Mouse (Mus musculus): ENCODE measurements around the gene Hnf1a. TPM values are rescaled to one million over a fixed set of nuclear protein-coding genes. Genes with fewer than 3 reads are reported as not detected.

Gene Hnf1a
- polyA plus RNA-seq, 1 experiment from 2014 or later = 0.15 TPM

DNA sequence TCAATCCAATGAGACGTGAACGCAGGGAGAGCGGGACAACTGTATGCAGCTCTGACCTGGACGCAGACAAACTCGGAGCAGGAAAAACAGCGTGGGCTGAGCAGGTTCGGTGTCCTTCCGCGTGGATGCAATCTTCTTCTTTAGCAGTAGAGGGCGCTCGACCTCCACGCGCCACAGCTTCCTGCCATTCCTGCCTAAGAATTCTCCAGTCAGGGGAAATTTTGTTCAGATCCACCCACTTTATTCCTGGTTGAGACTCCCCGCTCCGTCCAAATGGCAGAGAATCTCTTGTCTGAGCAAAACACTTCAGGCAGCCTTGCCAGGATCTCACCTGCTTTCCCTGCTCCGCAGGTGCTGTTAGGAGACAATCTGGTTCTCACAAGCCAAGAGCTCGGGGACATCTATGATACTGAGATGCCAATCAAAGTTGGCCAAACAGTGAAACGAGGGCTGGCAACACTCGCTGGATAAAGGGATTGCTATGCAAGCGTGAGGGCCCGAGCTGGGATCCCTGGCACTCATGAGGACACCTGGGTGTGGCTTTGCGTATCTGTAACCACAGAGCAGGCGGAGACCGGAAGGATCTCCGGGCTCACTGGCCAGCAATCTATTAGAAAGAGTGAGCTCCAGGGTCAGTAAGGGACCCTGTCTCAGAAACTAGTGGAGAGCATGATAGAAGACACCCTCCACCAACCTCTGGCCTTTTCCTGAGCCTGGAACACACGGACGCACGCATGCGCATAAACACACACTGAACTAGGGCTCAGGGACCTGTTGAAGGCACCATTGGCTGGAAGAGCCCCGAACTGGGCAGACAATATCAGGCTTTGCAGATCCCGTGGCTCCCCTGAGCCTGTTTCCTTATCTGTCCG, 8.6 kb upstream of the Hnf1a start:
- H3K27me3 ChIP-seq = no peaks in the 10 kb centered on the region
- H3K27ac ChIP-seq = peak overlapping the region; percentile 16; the same call in 1 of the 2 replicates
- peaks cover 12% of the 10 kb centered on the region for H3K4me1 ChIP-seq (replicated peaks)
- H3K9ac ChIP-seq = peak overlapping the region; percentile 51
- H3K4me3 ChIP-seq = peak overlapping the region; percentile 55
- ATAC-seq (replicated peaks; ENCODE audit: insufficient number of reproducible peaks, insufficient read depth, low FRiP score, low read depth) = peak; percentile 47; the same call in 1 of the 2 replicates
- WGBS = 2% methylated on average over 32 of the region's 32 CpGs
- peak overlapping the region; percentile 94 for H3K4me2 ChIP-seq
- no peaks in the 10 kb centered on the region for H3K36me3 ChIP-seq
- no peaks in the 10 kb centered on the region for H3K9me3 ChIP-seq (replicated peaks)

- no peak for ATAC-seq (replicated peaks; ENCODE audit: insufficient number of reproducible peaks, insufficient read depth, low FRiP score, low read depth)
- WGBS = 5% methylated on average over 6 of the region's 6 CpGs
- no peak overlapping the region for H3K9ac ChIP-seq
Measured at GRCm38 (mm10) chr5:114978888-114979249, 8.0 kb upstream of the Hnf1a start.

GRCm38 (mm10) chr5:114978473-114978872, 7.6 kb upstream of the Hnf1a start:
- Histone ChIP-seq H3K4me1 (replicated peaks) (peaks cover 12% of the 10 kb centered on the region), H3K36me3 (no peaks in the 10 kb centered on the region), H3K4me3 (no peak overlapping the region), H3K27me3 (no peaks in the 10 kb centered on the region), H3K9me3 (replicated peaks) (no peaks in the 10 kb centered on the region), H3K4me2 (no peak overlapping the region), H3K27ac (no peak overlapping the region), H3K9ac (no peak overlapping the region)
- no peak for ATAC-seq (replicated peaks; ENCODE audit: insufficient number of reproducible peaks, insufficient read depth, low FRiP score, low read depth)
- 58% methylated on average over 11 of the region's 11 CpGs for WGBS

More at GRCm38 (mm10) chr5:114978888-114979249, 8.0 kb upstream of the Hnf1a start:
- H3K9me3 ChIP-seq (replicated peaks) = no peaks in the 10 kb centered on the region
- H3K27me3 ChIP-seq = no peaks in the 10 kb centered on the region
- H3K36me3 ChIP-seq = no peaks in the 10 kb centered on the region
- H3K4me2 ChIP-seq = peak overlapping the region; percentile 94
- no peak overlapping the region for H3K27ac ChIP-seq
- H3K4me1 ChIP-seq (replicated peaks) = peaks cover 12% of the 10 kb centered on the region
- H3K4me3 ChIP-seq = peak overlapping the region; percentile 55

DNA sequence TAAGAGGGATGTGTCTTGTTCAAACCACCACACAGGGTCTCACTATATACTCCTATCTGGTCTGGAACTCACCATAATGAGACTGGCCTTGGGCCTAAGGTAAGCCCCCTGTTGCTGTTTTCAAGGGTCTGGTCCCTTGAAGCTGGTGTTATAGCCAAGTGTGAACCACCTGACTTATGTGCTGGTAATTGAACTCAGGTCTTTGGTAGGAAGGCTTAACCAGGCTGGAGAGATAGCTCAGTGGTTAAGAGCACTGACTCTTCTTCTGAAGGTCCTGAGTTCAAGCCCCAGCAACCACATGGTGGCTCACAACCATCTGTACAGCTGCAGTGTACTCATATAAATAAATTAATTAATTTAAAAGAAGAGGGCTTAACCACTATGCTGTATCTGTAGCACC, 6.0 kb upstream of the Hnf1a start:
- Histone ChIP-seq H3K4me1 (replicated peaks) (peaks cover 12% of the 10 kb centered on the region), H3K4me3 (no peak overlapping the region), H3K4me2 (no peak overlapping the region), H3K9ac (no peak overlapping the region), H3K27me3 (no peaks in the 10 kb centered on the region), H3K9me3 (replicated peaks) (no peaks in the 10 kb centered on the region), H3K27ac (no peak overlapping the region), H3K36me3 (no peaks in the 10 kb centered on the region)
- ATAC-seq (replicated peaks; ENCODE audit: insufficient number of reproducible peaks, insufficient read depth, low FRiP score, low read depth) = no peak

GRCm38 (mm10) chr5:114973131-114973530, 2.2 kb upstream of the Hnf1a start:
- no peaks in the 10 kb centered on the region for H3K36me3 ChIP-seq
- no peak overlapping the region for H3K4me3 ChIP-seq
- H3K9ac ChIP-seq = no peak overlapping the region
- peaks cover 1% of the 10 kb centered on the region for H3K4me1 ChIP-seq (replicated peaks)
- no peak overlapping the region for H3K4me2 ChIP-seq
- no peak overlapping the region for H3K27ac ChIP-seq
- no peaks in the 10 kb centered on the region for H3K9me3 ChIP-seq (replicated peaks)
- ATAC-seq (replicated peaks; ENCODE audit: insufficient number of reproducible peaks, insufficient read depth, low FRiP score, low read depth) = no peak
- 69% methylated on average over 8 of the region's 8 CpGs for WGBS
- peaks cover 21% of the 10 kb centered on the region for H3K27me3 ChIP-seq

DNA sequence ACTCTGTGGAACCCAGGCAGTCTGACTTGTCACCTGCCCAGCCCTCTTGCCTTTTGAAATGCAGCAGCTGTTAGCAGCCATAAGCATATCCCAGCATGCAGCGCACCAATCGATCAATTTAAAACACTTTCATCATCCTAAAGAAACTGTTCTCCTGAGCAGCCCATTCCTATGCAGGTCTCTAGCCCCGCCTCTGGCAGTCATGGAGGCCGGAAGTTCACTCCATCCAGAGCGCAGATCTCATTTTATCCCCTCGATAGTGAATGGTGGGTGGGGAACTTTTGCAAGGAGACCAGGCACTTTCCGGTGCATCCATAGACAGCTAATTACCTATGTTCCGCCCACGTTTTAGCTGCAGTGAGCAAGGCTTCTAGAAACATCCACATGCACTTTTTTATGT, 1.3 kb upstream of the Hnf1a start:
- Histone ChIP-seq H3K4me3 (no peak overlapping the region), H3K36me3 (no peaks in the 10 kb centered on the region), H3K9ac (no peak overlapping the region), H3K27ac (no peak overlapping the region), H3K4me2 (no peak overlapping the region), H3K4me1 (replicated peaks) (peaks cover 5% of the 10 kb centered on the region), H3K9me3 (replicated peaks) (no peaks in the 10 kb centered on the region), H3K27me3 (peaks cover 30% of the 10 kb centered on the region)
- WGBS = 78% methylated on average over 9 of the region's 9 CpGs
- no peak for ATAC-seq (replicated peaks; ENCODE audit: insufficient number of reproducible peaks, insufficient read depth, low FRiP score, low read depth)

DNA sequence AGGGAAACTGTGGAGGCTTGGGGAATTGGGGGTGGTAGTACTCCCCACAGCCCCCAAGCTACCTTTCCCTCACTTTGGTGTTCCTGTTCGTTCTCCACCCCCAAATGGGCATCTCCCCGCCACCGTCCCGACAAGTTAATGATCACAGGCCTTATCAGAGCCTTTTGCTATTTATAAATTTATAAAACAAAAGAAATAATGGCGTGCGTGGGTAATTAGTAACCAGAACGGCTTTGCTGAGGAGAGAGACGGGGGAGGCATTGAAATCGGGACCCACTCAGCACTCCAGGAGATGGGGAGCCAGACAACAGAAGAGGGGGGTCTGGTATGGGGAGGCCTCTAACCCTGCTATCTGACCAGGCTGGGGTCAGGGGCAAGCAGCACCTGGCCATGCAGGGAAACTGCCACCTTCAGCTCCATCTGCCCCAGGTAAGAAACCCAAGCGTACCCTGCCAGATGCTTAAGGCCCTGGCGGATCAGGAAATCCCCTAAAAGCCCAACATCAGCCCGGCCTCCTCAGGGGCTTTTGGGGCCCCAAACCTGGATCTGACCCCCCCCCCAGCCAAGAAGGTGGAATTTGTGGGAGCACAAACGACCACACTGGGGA, 1.2 kb downstream of the Hnf1a start:
- H3K27me3 ChIP-seq = peaks cover 38% of the 10 kb centered on the region
- H3K4me2 ChIP-seq = no peak overlapping the region
- no peak overlapping the region for H3K9ac ChIP-seq
- H3K36me3 ChIP-seq = no peaks in the 10 kb centered on the region
- no peak overlapping the region for H3K27ac ChIP-seq
- no peaks in the 10 kb centered on the region for H3K9me3 ChIP-seq (replicated peaks)
- peaks cover 13% of the 10 kb centered on the region for H3K4me1 ChIP-seq (replicated peaks)
- WGBS = 61% methylated on average over 13 of the region's 13 CpGs
- H3K4me3 ChIP-seq = no peak overlapping the region
- ATAC-seq (replicated peaks; ENCODE audit: insufficient number of reproducible peaks, insufficient read depth, low FRiP score, low read depth) = no peak

- H3K4me3 ChIP-seq = no peak overlapping the region
- no peak overlapping the region for H3K27ac ChIP-seq
- H3K4me2 ChIP-seq = no peak overlapping the region
- no peak overlapping the region for H3K9ac ChIP-seq
- no peak for ATAC-seq (replicated peaks; ENCODE audit: insufficient number of reproducible peaks, insufficient read depth, low FRiP score, low read depth)
- 14% methylated on average over 4 of the region's 4 CpGs for WGBS
- H3K27me3 ChIP-seq = peaks cover 38% of the 10 kb centered on the region
- peaks cover 20% of the 10 kb centered on the region for H3K4me1 ChIP-seq (replicated peaks)
- no peaks in the 10 kb centered on the region for H3K9me3 ChIP-seq (replicated peaks)
- H3K36me3 ChIP-seq = no peaks in the 10 kb centered on the region
Measured at GRCm38 (mm10) chr5:114969064-114969463, 1.8 kb downstream of the Hnf1a start.

DNA sequence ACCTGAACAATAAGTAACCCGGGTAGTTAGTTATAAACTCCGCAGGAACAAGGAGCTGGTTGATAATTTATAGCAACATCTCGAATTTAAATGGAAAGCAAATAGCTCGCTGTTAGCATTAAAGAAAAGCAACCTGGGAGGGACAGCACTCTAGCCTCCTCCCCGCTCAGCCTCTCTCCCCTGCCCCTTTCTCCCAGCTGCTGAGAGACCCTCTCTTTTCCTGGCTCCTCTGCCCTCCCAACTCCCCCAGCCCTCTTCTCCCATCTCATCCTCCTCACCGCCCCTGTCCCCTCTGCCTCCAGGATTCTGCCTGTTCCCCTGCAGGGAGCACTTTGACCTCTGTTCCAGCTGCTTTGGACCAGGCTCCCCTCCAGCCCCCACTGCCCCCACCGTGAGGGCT, 2.2 kb downstream of the Hnf1a start:
- H3K4me3 ChIP-seq = no peak overlapping the region

GRCm38 (mm10) chr5:114967523-114968268, 3.2 kb downstream of the Hnf1a start:
- ATAC-seq (replicated peaks; ENCODE audit: insufficient number of reproducible peaks, insufficient read depth, low FRiP score, low read depth) = no peak
- no peaks in the 10 kb centered on the region for H3K36me3 ChIP-seq
- H3K27me3 ChIP-seq = peaks cover 38% of the 10 kb centered on the region
- WGBS = 32% methylated on average over 14 of the region's 14 CpGs
- H3K9ac ChIP-seq = no peak overlapping the region
- H3K4me3 ChIP-seq = no peak overlapping the region
- no peak overlapping the region for H3K4me2 ChIP-seq
- no peaks in the 10 kb centered on the region for H3K9me3 ChIP-seq (replicated peaks)
- H3K4me1 ChIP-seq (replicated peaks) = peaks cover 21% of the 10 kb centered on the region
- no peak overlapping the region for H3K27ac ChIP-seq

More for the DNA sequence above, 2.2 kb downstream of the Hnf1a start:
- peaks cover 38% of the 10 kb centered on the region for H3K27me3 ChIP-seq
- H3K9ac ChIP-seq = no peak overlapping the region
- WGBS = 35% methylated on average over 7 of the region's 7 CpGs
- H3K4me1 ChIP-seq (replicated peaks) = peaks cover 21% of the 10 kb centered on the region
- no peak overlapping the region for H3K27ac ChIP-seq
- ATAC-seq (replicated peaks; ENCODE audit: insufficient number of reproducible peaks, insufficient read depth, low FRiP score, low read depth) = no peak
- no peaks in the 10 kb centered on the region for H3K36me3 ChIP-seq
- no peaks in the 10 kb centered on the region for H3K9me3 ChIP-seq (replicated peaks)
- H3K4me2 ChIP-seq = no peak overlapping the region
